Mouse (Mus musculus) kidney, adult 9 months (tissue): Measurements from ENCODE around the gene Pex6.
A peak's percentile ranks its signal among the peaks of the same experiment; 100 is the strongest.

Source experiments
- DNase-seq: peaks from one replicate; pipeline ENCODE4 v3.0.0; 2022

The Pex6 gene

DNA sequence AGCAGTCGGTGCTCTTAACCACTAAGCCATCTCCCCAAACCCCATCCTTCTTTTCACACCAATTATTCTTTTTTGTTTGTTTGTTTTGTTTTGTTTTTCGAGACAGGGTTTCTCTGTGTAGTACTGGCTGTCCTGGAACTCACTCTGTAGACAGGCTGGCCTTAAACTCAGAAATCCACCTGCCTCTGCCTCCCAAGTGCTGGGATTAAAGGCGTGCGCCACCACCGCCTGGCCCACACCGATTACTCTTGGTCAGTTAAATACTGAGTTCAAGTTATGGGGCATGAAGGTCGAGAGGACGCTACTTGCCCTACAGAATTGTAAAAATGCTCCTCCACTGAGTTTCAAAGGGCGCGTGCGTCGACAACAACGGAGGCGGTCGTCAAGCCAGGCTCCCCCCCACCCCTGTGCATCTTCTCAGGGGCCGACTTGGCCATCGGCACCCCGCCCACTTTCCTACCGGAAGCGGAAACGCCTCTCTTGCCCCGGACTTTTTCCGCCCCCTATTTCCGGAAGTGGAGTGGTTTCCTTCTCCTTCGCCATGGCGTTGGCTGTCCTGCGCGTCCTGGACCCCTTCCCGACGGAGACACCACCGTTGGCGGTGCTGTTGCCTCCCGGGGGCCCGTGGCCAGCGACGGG, at the start of gene Pex6:
Gene Pex6 (plus strand): TSS at position 505 of the 639 bp plus-strand sequence.
- DNase-seq: peak; percentile 94

DNA sequence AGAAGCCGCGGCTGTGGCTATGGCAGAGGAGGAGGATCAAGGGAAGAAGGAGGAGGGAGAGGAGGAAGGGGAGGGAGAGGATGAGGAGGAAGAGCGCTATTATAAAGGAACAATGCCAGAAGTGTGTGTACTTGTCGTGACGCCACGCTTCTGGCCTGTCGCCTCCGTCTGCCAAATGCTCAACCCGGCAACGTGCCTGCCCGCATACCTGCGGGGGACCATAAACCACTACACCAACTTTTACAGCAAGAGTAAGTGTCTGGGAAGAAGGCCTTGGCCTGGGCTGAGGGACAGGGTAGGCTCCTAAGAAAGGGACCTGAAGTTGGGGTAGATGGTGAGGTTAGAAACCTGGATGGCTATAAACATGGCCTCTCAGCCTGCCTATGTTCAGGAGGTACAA, 49.3 kb upstream of the Pex6 start:
- no peak for DNase-seq

DNA sequence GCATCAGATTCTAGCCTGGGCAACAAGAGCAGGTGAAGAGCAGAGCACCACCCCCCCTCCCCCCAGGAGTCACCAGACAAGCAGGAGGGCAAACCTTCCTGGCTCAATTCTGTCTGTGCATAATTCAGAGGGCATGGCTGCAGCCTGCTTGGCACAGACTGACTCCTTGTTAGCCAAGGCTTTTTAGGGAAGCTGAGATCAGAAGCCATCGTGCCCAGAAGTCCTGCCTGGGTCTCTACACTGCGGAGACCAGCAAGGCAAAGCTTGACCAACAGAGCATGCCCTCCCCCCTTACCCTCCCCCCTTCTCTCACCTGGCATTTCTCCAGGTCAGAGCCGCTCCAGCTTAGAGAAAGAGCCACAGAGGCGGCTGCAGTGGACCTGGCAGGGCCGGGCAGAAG, 48.5 kb upstream of the Pex6 start:
- DNase-seq: peak; percentile 38

DNA sequence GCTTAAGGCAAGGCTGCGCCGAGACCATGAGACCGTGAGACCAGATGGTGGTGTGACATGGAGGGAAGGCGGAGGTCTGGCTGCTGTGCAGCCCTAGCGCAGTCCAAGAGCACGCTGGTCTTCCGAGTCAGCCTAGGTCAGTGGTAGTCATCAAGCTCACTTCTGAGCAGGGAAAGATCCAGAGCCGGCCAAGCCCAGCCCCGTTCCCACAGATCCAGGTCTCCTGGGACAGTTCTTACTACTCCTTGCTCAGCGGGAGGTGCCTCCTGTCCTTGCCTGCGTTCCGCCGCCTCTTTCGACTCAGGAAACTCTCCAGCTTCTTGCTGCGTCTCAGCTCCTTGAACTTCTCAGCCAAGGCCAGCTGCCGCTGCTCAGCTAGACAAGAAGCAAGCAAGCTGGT, 43.6 kb upstream of the Pex6 start:
- DNase-seq: no peak

DNA sequence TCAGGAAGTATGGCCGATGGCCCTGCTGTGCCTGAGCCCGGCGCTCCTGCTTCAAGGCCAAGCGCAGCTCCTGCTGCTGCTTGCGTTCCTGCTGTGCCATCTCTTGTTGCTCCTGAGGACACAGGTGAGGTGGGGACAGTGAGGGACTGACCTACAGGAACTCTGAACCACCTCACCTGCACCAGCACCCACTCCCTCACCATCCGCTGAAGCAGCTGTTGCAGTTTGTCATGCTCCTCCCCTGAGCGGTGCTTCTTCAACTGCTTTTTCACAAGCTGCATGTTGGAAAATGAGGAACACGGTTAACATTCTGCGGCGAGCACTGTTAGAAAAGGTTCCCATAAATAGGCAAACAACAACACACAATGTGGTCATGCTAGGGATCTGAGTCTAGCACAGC, 41.4 kb upstream of the Pex6 start:
- DNase-seq: no peak

DNA sequence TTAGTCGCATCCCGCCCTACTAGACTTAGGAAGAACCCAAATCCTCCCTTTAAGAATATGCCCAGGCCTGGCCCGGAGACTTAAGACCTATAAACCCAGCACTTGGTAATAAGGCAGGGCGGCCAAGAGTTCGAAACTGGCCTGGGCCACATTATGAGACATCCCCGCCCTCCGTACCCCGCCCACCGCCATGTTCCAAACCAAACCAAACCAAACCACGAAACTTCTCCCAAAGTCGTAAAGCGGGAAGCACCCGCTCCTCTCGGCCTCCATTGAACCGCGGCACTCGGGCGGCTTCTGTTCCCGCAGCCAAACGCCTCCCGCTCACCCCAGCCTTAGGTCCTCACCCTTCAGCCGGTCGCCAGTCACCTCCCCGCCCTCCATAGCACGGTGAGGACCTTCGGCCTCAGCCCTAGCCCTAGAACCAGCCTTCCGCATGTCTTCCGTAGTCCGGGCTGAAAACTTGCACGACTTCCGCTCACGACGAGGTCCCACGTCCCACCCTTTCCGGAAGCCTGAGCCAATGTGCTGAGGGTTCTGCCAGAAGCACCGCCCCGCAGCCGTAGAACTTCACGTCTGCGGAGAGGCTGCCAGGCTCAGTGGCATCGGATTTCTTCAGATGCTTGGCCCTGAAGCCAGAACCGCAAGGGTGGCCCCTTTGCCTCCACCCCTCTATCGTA, 37.3 kb upstream of the Pex6 start, which contains the start of gene Rrp36:
Gene Rrp36 (minus strand): TSS at position 503 of the 680 bp plus-strand sequence.
- peak; percentile 94 for DNase-seq

DNA sequence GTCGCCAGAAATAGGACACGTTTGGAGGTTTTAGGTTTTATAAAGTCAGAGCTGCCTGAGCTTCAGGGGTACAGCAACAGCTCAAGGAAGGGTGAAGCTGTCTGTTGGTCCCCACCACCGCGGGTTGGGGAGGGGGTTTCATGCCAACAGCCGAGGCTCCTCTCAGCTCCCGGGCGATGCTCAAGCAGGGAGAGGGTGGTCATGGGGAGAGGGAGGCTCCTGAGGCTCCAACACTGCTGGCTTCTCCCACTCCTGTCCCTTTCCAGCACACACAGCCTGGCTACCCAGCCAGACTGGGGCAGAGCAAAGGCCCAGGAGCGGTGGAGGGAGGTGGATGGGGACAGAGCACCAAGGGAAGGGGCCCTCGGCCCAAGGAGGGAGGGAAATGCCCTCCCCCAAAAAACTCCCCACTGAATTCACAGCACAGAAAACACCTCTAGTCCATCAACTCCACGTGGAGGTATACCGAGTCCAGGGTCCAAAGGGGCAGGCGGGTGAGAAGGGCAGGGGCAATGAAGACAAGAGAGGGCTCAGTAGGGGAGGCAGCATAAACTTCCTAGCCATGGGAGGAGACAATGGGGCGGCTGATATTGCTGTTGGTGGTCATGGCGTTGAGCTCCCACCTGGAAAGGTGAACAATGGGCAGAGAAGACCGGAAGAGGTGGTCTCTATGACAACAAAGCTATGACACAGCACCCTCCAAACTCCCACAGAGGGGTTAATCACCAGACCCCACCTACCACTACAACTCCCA, 36.6 kb upstream of the Pex6 start:
- DNase-seq: peak; percentile 39

DNA sequence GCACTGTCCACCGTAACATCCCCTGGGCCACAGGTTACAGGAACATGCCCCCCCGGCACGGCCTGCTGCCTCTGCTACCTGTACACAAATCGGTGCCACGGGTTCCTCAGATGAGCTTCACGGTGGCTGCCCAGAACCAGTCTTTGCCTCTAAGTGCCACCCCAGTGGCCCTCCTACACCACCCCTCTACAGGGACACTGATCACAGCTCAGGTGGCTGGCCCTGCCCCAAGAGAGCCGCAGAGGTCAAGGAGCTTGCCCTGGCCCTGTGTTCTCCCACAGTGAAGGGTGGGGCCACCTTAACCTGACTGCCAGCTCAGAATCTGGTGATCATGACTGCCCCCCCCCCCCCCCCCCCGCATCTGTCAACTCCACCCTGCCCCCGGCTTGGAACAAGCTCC, 32.8 kb upstream of the Pex6 start, which contains the start of gene Mea1:
Gene Mea1 (plus strand): TSS at position 378 of the 400 bp plus-strand sequence.
- peak; percentile 52 for DNase-seq

DNA sequence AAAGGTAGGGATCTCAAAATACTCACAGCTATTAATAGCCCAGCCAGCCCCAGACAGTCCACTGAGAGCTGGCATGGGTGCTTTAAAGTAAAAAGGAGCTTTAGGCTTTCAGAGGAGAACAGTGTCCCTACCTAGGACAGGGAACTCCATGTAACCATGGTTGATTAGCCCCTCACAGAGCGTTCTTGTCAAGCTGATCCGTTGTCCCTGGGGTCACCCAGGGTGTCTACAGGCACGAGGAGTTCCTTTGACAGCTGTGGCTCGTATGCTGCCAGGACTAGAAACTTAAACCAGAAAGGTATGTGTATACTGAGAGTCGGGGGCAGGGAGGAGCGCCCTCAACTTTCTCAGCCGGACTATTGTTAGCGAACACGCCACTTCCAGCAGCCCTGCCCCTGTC, 32.4 kb upstream of the Pex6 start:
- DNase-seq: no peak

DNA sequence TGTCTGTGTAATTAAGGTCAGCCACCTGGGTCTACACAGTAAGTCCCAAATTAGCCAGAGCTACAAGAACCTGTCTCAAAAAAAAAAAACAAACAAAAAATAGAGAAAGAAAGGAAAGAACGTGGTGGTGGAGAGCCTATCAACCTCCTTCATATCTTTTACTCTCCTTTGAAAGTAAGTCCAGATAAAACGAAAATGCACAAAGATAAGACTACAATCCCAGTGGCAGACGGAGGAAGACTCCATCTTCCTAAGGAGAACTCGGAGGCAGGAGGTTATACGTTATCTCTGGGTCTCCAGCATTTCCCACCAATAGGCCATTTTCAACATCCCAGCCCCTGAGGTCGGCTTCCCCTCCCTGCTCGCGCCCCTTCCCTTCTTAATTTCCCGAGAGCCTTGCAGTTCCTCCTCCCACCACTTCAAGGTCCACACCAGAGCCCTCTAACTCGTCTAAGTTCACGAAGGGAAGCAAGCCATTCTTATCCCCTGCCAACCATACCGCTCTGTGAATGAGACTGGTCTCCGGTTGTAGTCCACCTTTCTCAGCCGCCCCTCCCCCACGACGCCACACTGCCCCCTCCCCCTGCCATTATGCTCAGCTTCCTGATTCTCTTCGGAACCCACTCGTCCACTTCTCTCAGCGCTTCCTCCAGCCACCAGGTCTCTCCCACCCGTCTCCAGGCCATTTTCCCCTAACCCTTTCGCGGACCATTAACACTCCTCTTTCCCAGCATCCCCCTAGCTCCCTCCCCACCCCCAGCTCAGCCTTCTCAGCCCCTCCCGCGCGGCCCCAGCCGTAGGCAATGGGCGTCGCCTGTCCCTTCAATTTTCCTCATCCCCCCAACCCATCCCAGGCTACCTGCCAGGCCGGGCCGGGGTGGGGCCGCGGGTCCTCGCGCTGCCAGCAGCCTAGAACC, 31.2 kb upstream of the Pex6 start:
- peak; percentile 51 for DNase-seq

DNA sequence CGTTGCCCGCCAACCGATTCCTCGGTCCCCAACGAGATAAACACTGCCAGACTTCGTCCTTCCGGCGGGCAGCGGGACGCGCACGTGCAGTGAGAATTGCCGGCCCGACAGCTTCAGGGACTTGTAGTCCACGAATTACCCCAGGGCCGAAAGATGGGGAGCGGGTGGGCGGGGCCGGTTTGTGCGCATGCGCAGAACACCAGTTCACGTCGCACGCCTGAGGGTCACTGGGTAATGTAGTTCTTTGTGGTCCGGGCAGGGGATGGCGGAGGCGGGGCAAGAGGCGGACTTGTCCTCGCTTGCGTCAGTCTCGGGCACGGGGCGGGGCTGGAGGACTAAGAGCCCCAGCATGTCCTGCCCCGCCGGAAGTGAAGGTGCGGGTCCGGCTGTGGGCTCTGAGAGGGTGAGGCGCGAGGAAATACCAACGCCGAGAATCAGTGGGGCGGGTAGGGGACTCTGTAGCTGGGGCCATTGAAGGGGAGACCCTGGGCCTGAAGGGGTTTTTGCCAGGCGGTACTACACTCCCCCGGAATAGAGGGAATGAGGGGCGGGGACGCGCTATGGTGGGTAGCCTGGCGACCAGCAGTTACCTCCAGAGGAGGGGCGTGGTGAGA, 30.4 kb upstream of the Pex6 start, which contains the start of gene Klhdc3:
Gene Klhdc3 (minus strand): TSS at position 155 of the 614 bp plus-strand sequence.
- DNase-seq: peak; percentile 97

DNA sequence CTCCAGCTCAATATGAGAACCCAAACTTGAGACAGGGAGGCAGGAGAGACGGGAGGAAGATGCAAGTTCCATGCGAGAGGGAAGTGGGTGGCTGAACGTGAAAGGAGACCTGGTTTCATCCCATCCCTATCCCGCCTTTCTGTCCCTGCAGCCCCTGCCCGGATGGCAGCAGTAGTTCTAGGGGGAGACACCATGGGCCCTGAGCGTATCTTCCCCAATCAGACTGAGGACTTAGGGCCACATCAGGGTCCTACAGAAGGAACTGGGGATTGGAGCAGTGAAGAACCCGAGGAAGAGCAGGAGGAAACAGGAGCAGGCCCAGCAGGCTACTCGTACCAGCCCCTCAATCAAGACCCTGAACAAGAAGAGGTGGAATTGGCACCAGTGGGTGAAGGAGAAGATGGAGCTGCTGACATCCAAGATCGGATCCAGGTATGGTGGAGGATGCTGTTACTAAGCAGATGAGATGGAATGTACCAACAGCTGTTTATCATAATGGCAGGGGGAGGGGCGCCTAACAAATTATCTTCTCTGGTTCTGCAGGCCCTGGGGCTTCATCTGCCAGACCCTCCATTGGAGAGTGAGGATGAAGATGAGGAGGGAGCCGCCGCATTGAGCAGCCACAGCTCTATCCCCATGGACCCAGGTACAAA, 29.7 kb upstream of the Pex6 start:
- no peak for DNase-seq

DNA sequence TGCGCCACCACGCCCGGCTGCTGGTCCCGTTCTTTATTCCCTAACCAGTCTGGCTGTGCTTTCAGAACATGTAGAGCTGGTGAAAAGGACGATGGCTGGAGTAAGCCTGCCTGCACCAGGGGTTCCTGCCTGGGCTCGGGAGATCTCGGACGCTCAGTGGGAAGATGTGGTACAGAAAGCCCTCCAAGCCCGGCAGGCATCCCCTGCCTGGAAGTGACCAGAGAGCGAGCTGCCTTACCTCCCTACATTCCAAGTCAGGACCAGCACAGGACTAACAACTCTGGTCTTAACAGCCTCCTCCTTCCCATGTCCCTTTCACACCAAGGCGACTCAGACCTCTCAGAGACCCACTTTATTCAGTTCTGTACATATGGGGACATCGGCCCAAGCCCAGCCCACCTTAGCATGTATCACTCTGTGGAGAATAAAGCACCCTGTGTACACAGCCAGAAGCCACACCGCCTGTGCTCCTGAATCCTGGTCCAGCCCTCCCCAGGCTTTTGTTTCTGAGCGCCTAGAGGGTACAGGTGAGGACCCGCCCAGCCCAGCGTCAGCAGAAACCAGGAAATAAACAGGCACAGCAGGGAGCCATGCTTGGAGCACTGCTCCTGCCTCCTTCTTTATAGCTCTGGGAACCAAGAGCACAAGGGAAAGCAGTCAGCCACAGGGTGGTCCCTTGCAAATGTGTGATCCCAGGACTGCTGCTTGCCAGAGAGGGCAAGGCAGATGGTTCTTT, 28.4 kb upstream of the Pex6 start:
- no peak for DNase-seq

DNA sequence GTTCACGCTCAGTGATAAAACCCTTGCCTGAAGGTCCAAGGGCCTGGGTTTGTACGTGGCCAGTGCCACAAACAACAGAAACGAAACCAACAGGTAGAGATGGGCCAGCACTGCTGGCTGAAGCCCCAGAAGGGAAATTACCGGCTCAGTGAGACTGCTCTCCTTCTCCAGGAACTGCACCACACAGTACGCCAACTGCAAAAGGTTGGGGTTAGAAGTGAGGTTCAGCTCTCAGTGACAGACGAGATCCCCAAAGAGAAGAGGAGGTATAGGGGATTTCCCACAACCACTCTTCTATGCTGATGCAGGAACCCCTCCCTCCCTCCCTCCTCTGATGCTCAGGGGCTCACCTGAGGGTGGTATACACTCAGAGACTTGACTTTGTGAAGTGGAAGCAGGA, 25.4 kb upstream of the Pex6 start:
- no peak for DNase-seq

DNA sequence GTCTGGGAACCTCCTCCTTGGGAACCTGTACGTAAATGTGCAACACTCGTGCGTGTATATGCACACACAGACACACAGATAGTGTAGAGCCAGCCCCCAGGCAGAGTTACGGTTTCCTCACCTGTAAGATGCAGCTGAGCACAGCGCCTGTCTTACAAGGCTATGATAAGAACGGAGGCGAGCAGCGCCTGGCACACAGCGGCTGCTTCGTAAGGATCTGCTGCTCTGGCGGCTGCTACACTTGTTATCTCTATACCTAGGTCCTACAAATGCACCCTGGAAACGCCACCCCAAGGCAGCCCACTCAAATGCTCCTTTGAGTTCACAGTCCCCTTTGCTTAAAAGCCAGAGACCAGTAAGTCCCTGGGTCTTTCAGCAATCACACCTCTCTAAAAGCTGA, 20.6 kb upstream of the Pex6 start:
- no peak for DNase-seq

DNA sequence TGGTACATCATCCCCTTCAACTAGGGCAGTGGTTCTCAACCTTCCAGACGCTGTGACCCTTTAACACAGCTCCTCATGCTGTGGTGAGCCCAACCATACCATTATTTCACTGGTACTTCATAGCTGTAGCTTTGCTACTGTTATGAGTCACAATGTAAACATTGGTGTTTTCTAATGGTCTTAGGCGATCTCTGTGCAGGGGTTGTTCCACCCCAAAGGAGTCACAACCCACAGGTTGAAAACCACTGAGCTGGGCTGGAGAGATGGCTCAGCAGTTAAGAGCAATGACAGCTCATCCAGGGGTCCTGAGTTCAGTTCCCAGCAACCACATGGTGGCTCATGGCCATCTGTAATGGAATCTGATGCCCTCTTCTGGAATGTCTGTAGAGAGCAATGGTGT, 19.9 kb upstream of the Pex6 start:
- DNase-seq: no peak

DNA sequence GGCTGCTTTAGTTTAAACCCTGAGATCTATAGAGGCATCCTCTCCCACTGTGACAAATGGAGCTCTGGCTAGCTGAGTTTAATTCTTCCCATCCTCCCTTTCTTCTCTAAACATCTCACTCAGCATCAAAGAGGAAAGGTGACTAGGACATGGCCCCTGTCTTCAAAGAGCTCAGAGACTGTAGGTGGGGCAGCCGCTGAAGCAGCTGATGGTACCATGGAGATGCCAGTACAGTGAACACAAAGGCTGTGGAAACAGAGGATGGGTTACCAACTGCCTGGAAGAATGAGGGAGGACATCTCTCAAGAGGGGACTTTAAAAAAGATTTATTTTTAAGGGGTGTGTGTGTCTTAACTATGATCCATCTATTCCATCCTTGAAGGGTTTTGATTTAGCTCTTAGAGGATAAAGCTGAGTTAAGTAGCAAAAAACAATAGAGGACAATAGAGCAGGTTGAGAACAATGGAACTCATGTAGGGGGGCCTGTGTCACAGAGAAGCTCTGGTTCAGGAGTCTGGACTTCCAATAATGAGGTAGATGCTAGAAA, 16.7 kb upstream of the Pex6 start:
- DNase-seq: no peak

DNA sequence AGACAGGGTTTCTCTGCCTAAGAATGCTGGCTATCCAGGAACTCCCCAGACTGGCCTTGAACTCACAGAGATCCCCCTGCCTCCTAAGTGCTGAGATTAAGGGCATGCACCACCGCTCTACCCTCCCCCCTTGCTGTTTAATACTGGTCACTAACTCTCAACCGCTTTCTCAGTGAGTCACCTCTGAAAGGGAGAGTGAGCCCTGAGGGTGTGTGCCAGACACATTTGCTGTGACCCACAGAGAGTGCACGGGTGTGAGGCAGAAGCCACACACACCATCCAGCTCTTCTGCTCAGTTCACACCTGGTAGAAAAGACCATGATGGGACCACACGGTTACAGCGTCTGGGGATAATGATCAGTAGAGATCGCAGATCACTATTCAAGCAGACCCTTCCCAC, 12.7 kb upstream of the Pex6 start:
- no peak for DNase-seq

DNA sequence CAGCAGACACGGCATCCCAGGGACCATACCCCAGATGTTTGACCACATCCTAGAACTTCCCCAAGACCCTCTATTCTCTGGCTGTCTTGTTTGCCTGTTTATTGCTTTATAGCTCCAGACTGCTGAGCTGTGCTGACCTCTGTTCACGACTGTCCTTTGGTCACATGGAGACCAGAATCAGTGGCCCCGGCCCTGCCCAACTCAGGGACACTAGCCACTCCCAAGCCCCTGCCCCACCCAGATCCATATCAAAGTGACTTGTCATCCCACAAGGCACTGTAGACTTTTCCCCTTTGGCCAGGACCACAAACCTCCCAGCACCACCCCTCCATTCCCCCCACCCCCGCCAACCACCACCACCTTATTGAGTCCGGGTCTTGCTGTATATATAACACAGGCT, 12.0 kb upstream of the Pex6 start:
- no peak for DNase-seq

DNA sequence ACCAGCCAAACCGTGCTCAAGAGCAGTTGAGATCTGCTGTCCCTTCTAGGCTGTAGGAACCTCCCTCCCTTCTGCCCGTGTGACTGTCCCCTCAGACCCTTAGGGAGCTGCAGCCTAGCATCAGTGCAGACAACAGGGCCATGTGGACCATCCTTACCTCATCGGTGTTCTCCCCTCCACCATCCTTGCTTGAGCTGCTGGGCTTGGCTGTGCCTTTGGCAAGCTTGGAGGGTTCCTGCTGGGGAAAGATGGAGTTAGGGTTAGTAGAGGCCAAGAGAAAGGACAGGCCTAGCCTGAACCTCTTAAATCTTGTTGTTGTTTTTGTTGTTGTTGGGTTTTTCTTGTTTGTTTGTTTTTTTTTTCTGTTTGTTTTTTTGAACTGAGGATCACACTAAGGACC, 11.4 kb upstream of the Pex6 start:
- DNase-seq: no peak

DNA sequence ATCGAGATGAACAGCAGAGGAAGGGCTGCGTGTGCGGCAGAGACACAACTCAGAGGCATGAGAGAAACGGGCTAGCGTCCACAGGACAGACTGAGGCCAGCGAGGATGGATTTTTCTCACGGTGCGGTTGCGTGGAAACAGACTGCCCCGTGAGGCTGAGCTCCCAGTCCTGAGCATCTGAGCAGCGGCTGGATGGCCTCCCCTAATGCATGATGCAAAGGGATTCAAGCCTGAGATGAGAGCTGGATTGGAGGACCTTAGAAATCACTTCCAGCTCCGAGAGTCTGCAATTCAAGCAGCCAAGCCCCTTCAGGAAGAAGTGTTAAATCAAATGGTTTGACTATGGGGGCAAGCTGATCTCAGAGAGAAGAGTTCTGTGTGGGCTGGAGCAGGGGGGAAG, 9.8 kb upstream of the Pex6 start:
- no peak for DNase-seq
